Mouse (Mus musculus) liver, embryonic 11.5 days (tissue): Measurements from ENCODE around the gene Zbtb38. TPM values are rescaled to one million over a fixed set of nuclear protein-coding genes. Genes with fewer than 3 reads are reported as not detected.

Experiments used
- ATAC-seq: fragments of 200-750 bp; cut with Nextera tagmentation; replicated peaks from 2 replicates; pipeline ENCODE4 v1.8.0; 2017; ENCODE audit warnings: moderate number of reproducible peaks, mild to moderate bottlenecking, moderate TSS enrichment, moderate library complexity; ENCODE audit not compliant: low FRiP score
- DNase-seq: peaks from one replicate; pipeline ENCODE4 v3.0.0-alpha.2; 2017; ENCODE audit warnings: low spot score
- H3K27ac ChIP-seq: fragments of 300-500 bp; sonication (generic); 2 replicates; pipeline ENCODE4 v1.5.1; 2014; ENCODE audit warnings: mild to moderate bottlenecking, low read depth, low read length, control low read depth
- H3K27me3 ChIP-seq: fragments of 300-500 bp; sonication (generic); replicated peaks from 2 replicates; pipeline ENCODE4 v1.6.1; 2014; ENCODE audit warnings: low read length, mixed read lengths; ENCODE audit not compliant: control insufficient read depth, insufficient read depth
- H3K36me3 ChIP-seq: fragments of 300-500 bp; sonication (generic); 2 replicates; pipeline ENCODE4 v1.6.1; 2014; ENCODE audit warnings: mild to moderate bottlenecking, low read length, moderate library complexity, mixed read lengths; ENCODE audit not compliant: control insufficient read depth, insufficient read depth
- H3K4me1 ChIP-seq: fragments of 300-500 bp; sonication (generic); replicated peaks from 2 replicates; pipeline ENCODE4 v1.6.1; 2014; ENCODE audit warnings: low read length, mixed read lengths; ENCODE audit not compliant: control insufficient read depth, insufficient read depth
- H3K4me2 ChIP-seq: fragments of 300-500 bp; sonication (generic); 2 replicates; pipeline ENCODE4 v1.6.1; 2014; ENCODE audit warnings: mild to moderate bottlenecking, control low read depth, moderate library complexity
- H3K4me3 ChIP-seq: fragments of 300-500 bp; sonication (generic); 2 replicates; pipeline ENCODE4 v1.5.1; 2014; ENCODE audit warnings: low read depth, low read length, control low read depth
- H3K9ac ChIP-seq: fragments of 300-500 bp; sonication (generic); 2 replicates; pipeline ENCODE4 v1.6.1; 2014; ENCODE audit warnings: low read depth, low read length, control low read depth
- H3K9me3 ChIP-seq: fragments of 300-500 bp; sonication (generic); 2 replicates; pipeline ENCODE4 v1.6.1; 2016; ENCODE audit warnings: low read length, inconsistent platforms, mixed read lengths; ENCODE audit not compliant: control insufficient read depth
- WGBS: fragments of 180-500 bp; shearing (Covaris S2); extraction: QIAGEN DNeasy Blood & Tissue Kit; methylation state at CpG from one replicate; pipeline ENCODE4 v1.1.7; 2014; 5-methylcytosine and 5-hydroxymethylcytosine counted together
- polyA plus RNA-seq: library from polyadenylated mRNA; unstranded; fragments of >200 nt; fragmentation: Nextera tagmentation; extraction: Ambion mirVana; gene quantifications from 2 replicates; pipeline ENCODE4 v1.2.1, GENCODE M21; 2014

Gene Zbtb38
- polyA plus RNA-seq, 1 experiment from 2014 or later: 10.1 TPM

DNA sequence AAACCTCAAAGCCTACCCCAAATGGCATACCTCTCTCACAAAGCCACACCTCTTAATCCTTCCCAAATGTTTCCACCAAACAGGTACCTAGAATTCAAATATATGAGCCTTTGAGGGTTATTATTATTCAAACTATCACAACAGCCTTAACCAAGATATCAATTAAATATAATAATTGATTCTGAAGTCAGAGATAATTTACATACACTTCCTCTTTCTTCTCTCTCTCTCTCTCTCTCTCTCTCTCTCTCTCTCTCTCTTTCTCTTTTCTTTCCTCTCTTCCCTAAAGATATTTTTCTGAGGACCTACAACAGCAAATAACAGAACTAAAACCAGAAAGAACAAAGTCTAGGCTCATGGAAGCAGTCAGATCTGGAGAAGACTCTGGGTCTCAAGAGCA, 15.2 kb upstream of the Zbtb38 start:
- H3K36me3 ChIP-seq: no peaks in the 10 kb centered on the region
- H3K27me3 ChIP-seq: no peaks in the 10 kb centered on the region
- DNase-seq (no peak), ATAC-seq (no peak)
- H3K9ac ChIP-seq: no peak overlapping the region
- no peaks in the 10 kb centered on the region for H3K9me3 ChIP-seq
- H3K4me2 ChIP-seq: no peak overlapping the region
- H3K4me3 ChIP-seq: no peak overlapping the region
- H3K4me1 ChIP-seq: peaks cover 8% of the 10 kb centered on the region; the same call in 1 of the 2 replicates
- H3K27ac ChIP-seq: no peak overlapping the region

DNA sequence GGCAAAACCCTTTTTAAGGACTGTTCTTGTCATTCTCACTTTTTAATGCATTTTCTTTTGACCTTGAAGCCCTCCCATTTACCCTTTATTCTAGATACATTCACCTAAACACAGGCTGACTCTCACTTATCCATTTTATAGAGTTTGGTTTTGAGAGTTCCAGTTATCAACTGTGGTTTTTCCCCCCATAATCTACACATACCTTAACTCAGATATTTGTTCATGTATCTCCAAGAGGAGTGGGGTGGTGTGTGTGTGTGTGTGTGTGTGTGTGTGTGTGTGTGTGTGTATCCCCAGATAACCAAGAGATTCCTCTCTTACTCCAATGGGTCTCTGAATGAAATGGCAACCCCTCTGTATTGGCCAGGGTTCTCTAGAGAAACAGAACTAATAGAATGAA, 13.4 kb upstream of the Zbtb38 start:
- ATAC-seq: no peak
- H3K4me2 ChIP-seq: peak overlapping the region; percentile 53
- peak overlapping the region; percentile 62 for H3K27ac ChIP-seq
- no peak overlapping the region; the same call in 1 of the 2 replicates for H3K9ac ChIP-seq
- H3K4me1 ChIP-seq: peaks cover 8% of the 10 kb centered on the region; the same call in 1 of the 2 replicates
- no peaks in the 10 kb centered on the region for H3K27me3 ChIP-seq
- H3K36me3 ChIP-seq: no peaks in the 10 kb centered on the region
- no peaks in the 10 kb centered on the region for H3K9me3 ChIP-seq
- H3K4me3 ChIP-seq: peak overlapping the region; percentile 22
- DNase-seq: no peak

DNA sequence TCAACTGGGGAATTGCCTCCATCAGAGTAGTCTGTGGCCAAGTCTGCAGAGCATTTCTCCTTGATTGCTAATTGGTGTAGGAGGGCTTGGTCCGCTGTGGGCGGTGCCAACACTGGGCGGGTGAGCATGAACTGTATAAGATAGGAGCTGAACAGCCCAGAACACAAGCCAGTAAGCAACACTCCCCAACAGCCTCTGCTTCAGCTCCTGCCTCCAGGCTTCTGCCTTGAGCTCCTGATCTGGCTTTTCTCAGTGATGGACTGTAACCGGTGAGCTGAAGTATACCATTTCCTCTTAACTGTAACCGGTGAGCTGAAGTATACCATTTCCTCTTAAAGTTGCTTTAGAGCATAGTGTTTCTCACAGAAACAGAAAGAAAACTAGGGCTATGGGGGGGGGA, 12.8 kb upstream of the Zbtb38 start:
- Histone ChIP-seq H3K4me1 (peaks cover 8% of the 10 kb centered on the region; the same call in 1 of the 2 replicates), H3K9ac (peak overlapping the region; percentile 15; the same call in 1 of the 2 replicates), H3K27me3 (no peaks in the 10 kb centered on the region), H3K27ac (peak overlapping the region; percentile 62), H3K4me3 (peak overlapping the region; percentile 22), H3K4me2 (peak overlapping the region; percentile 53), H3K36me3 (no peaks in the 10 kb centered on the region), H3K9me3 (no peaks in the 10 kb centered on the region)
- 36% methylated on average over 5 of the region's 5 CpGs for WGBS
- peak; percentile 48 for DNase-seq
- ATAC-seq: peak; percentile 98

DNA sequence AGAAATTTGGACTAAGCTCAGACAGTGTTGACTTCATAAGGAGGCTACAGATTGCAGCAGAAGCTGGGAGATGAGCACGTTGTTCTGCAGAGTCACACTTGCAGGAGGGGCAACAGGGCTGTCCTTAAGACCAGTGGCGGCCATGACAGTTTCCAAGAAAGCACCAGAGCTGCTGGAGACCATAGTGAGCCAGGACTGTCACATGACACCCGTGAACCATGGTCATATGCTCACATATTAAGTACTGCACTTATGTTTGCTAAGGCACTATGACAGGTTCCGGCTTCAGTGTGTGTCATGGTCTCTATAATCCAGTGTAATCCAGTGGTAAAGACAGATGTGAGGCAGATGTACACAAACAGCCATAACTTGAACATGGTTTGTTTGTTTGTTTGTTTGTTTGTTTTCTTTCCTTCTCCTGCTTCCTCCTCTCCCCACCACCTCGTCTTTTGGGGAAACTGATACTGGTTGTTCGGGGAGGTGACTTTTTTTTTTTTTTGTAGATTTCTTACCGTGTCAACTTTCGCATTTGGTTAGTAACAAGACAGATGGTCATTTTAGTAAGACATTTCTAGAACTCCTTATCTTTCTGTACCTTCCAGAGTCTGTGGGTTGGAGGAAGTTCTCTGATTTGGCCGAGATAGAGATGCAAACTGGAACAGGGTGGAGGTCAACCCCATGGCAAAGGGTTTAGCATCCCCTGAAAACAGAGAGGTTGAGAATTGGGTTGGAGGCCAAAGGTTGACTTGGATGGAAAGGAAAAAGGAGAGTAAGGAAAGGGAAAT, 11.4 kb upstream of the Zbtb38 start:
- DNase-seq (no peak), ATAC-seq (no peak)
- no peak overlapping the region for H3K4me3 ChIP-seq
- no peak overlapping the region for H3K27ac ChIP-seq
- no peak overlapping the region for H3K4me2 ChIP-seq
- H3K4me1 ChIP-seq: peaks cover 6% of the 10 kb centered on the region; the same call in 1 of the 2 replicates
- H3K9ac ChIP-seq: no peak overlapping the region
- no peaks in the 10 kb centered on the region for H3K27me3 ChIP-seq
- H3K9me3 ChIP-seq: no peaks in the 10 kb centered on the region
- 69% methylated on average over 9 of the region's 9 CpGs for WGBS
- no peaks in the 10 kb centered on the region for H3K36me3 ChIP-seq

DNA sequence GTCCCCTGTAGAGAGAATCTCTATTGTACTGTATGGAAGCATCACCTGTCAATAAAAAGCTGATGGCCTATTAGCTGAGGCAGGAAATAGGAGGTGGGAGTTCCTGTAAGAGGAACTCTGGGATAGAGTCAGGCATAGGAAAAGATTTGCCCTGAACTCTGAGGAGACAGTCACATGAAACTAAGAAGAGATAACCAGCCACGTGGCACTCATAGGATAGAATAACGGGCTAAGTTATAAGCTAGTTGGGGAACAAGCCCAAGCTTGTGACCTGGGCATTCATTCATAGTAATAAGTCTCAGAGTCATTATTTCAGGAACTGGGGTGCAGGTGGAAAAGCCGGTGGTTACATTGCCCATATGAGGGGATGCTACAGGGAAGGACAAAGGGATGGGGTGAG, 10.4 kb upstream of the Zbtb38 start:
- Histone ChIP-seq H3K9me3 (no peaks in the 10 kb centered on the region), H3K36me3 (no peaks in the 10 kb centered on the region), H3K4me2 (no peak overlapping the region), H3K9ac (no peak overlapping the region), H3K4me1 (peaks cover 6% of the 10 kb centered on the region; the same call in 1 of the 2 replicates), H3K4me3 (no peak overlapping the region), H3K27me3 (no peaks in the 10 kb centered on the region), H3K27ac (no peak overlapping the region)
- 92% methylated on average over 3 of the region's 3 CpGs for WGBS
- DNase-seq (no peak), ATAC-seq (no peak)

DNA sequence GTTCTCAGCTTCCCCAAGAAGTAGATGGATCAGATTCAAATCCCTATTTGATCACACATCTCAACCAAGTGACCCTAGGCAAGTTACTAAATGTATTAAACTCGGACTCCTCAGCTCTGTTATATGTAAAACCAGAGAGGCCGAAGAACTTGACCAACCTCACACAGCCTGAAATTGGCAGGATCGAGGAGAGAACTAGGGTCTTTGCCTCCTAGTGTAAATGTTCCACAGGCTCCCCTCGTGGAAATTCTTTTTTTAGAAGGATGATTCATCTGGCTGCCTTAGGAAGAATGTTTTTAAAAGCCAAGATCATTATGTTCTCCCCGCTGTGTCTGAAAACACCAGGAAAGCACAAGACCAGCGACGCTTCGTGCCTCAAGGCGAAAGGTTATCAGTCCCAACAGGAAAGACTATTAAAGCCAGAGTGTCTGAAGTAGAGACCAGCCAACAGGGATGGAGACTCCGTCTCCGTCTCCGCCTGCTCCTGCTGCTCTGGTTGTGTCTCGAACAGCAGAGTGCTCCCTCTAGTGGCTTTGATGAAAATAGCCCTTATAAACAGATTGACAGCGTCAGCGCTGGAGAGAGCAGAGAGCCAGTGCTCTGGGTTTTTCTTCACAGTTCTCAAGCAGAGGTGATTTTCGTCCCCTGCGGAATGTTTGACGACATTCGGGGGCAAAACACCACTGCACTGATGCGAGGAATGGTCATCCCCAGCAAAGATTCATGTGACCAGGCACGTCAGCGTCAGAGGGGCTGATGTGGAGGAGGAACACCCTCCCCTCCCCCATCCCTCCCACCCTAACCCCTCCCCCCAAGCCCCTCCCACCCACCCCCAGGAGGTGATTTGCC, 6.3 kb upstream of the Zbtb38 start:
- H3K27me3 ChIP-seq: no peaks in the 10 kb centered on the region
- H3K27ac ChIP-seq: no peak overlapping the region
- no peak overlapping the region for H3K9ac ChIP-seq
- H3K4me1 ChIP-seq: no peaks in the 10 kb centered on the region
- WGBS: 10% methylated on average over 22 of the region's 22 CpGs
- H3K4me2 ChIP-seq: peak overlapping the region; percentile 52
- H3K4me3 ChIP-seq: peak overlapping the region; percentile 1; the same call in 1 of the 2 replicates
- ATAC-seq (peak; percentile 90), DNase-seq (peak; percentile 56)
- no peaks in the 10 kb centered on the region for H3K36me3 ChIP-seq
- no peaks in the 10 kb centered on the region for H3K9me3 ChIP-seq

DNA sequence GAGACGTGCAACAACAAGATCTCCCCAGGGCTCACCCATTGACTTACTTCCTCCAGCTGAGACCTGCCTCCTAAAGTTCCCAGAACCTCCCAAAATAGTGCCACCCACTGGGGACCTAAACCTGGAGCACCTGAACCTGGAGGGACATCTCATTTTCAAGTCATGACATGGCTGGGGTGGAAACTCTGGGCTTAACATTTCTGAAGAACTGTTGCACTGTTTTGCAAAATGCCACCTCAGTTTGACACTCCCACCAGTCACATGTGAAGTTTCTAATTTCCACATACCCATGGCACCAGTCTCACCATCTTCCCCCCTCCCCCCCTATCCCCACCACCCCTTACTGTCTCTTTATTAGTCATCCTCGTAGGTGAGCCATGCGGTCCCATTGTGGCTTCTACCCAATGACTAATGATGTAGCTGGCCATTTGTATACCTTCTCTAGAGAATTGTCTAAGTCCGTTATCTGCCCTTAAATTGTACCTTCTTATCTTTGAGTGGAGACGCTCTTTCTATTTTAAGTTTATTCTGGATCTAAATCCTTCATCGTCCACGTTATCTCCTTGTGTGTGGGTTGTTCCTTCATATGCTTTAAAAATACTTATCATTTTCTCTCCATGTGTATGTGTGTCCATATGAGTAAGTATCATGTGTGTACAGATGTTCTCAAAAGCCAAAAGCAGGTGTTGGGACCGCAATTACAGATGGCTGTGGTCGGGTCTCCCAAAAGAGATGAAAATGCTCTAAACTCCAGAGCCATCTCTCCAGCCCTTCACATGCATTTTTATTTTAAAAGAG, 4.2 kb upstream of the Zbtb38 start:
- Histone ChIP-seq H3K9me3 (no peaks in the 10 kb centered on the region), H3K27ac (no peak overlapping the region), H3K4me1 (no peaks in the 10 kb centered on the region), H3K4me2 (no peak overlapping the region), H3K27me3 (no peaks in the 10 kb centered on the region), H3K4me3 (no peak overlapping the region), H3K36me3 (no peaks in the 10 kb centered on the region), H3K9ac (no peak overlapping the region)
- no peak for ATAC-seq
- no peak for DNase-seq
- WGBS: 73% methylated on average over 9 of the region's 9 CpGs

DNA sequence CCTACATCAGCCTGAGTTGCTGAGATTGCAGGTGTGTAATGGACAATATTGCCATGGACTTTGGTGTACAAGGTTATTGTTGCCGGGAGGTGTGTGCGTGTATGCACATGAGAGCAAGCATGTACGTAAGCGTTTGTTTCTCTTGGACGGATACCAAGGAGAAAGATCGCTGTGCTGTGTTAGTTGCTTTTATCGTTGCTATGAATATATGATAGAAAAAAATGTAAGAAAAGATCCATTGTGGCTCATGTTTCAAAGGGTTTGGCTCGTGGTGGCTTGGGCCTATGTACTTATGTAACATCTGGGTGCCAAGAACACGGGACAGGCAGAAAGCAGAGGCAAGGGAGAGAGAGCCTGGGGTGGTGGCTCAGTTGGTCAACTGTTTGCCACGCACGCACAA, 3.1 kb upstream of the Zbtb38 start:
- Histone ChIP-seq H3K4me2 (no peak overlapping the region), H3K36me3 (no peaks in the 10 kb centered on the region), H3K27me3 (no peaks in the 10 kb centered on the region), H3K9me3 (no peaks in the 10 kb centered on the region), H3K9ac (no peak overlapping the region), H3K4me1 (no peaks in the 10 kb centered on the region), H3K27ac (no peak overlapping the region), H3K4me3 (no peak overlapping the region)
- ATAC-seq (no peak), DNase-seq (no peak)
- 90% methylated on average over 11 of the region's 11 CpGs for WGBS
